In the genomic region with DNA sequence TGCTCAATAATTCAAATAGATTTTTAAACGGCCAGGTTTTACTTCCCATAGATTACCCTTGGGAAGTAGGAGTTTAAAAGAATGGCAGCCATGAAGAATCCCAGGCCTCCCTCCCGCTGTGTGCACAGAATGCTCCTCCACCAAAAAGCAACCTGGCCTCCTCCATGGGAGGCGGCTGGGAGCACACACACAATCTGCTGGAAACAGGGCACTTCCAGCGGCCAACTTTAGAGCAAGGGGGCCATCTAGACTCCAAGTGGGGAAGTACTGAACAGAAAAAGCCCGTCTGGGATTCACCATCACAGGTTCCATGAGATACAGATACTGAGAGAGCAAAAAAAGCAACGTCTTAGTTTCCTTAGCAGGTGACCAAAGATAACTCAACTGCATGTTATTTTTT, we compare ENCODE assay signal across 8 mouse cellular contexts.
DNase-seq lines count a peak whose midpoint lies in the region; ATAC-seq and TF ChIP-seq lines count a peak whose summit lies in the region.

No protein-coding gene starts in this region.

- no peak for TF ChIP-seq POLR2A in cerebellum, adult 2 months (IDR thresholded peaks at IDR 0.05; ENCODE audit: borderline replicate concordance, insufficient read depth, low read length)

- no peaks in the 10 kb centered on the region for H3K9me3 ChIP-seq in kidney, embryonic 14.5 days (ENCODE audit: control insufficient read depth, low read length)

- H3K4me2 ChIP-seq in kidney, embryonic 14.5 days (replicated peaks; ENCODE audit: low read depth, low read length): no peak overlapping the region

- no peaks in the 10 kb centered on the region for H3K27me3 ChIP-seq in kidney, embryonic 14.5 days (ENCODE audit: control insufficient read depth, insufficient read depth, low read length)
- no peaks in the 10 kb centered on the region for H3K27me3 ChIP-seq in cerebellum, adult 2 months (ENCODE audit: control insufficient read depth, insufficient read depth, low read length)

- TF ChIP-seq CTCF in cerebellum, adult 2 months (IDR thresholded peaks at IDR 0.05; ENCODE audit: borderline replicate concordance, insufficient read depth, low read depth, low read length): peak; percentile 44; the same call in 1 of the 2 replicates

- intact Hi-C loops in left cerebral cortex, postnatal 36 days (cut with DNase I): loop anchor here (5.0 kb wide), 2 partner anchors 130 to 405 kb away; partner anchors contain the start of gene Slc24a2

- H3K4me3 ChIP-seq in kidney, embryonic 14.5 days (ENCODE audit: low read length): no peak overlapping the region
- no peak overlapping the region for H3K4me3 ChIP-seq in cerebellum, adult 2 months (replicated peaks; ENCODE audit: insufficient read depth, low read depth, low read length)

- no peaks in the 10 kb centered on the region for H3K36me3 ChIP-seq in kidney, embryonic 14.5 days (ENCODE audit: control insufficient read depth, insufficient read depth, low read length)

- DNase-seq in kidney, postnatal 25 days: no peak
- peak; percentile 32 to 51 for DNase-seq in cerebellum, adult 2 months
- DNase-seq in frontal cortex, postnatal 14 days (ENCODE audit: low spot score in 2 of 2): peak; percentile 38 to 39
- DNase-seq in left cerebral cortex, postnatal 36 days (ENCODE audit: low spot score in 2 of 2): peak; percentile 26 to 62
- peak; percentile 56 for DNase-seq in right cerebral cortex, postnatal 14 days
- DNase-seq in lung, postnatal 25 days (ENCODE audit: low spot score): no peak
- DNase-seq in T-cell, adult 2 months (ENCODE audit: low spot score): no peak

- H3K27ac ChIP-seq in kidney, embryonic 14.5 days (ENCODE audit: low read depth, low read length): no peak overlapping the region
- no peak overlapping the region for H3K27ac ChIP-seq in cerebellum, adult 2 months (ENCODE audit: insufficient read depth, low read length)

- no peak overlapping the region for H3K9ac ChIP-seq in kidney, embryonic 14.5 days (ENCODE audit: low read depth, low read length)

- H3K4me1 ChIP-seq in kidney, embryonic 14.5 days (ENCODE audit: control insufficient read depth, insufficient read depth, low read length): no peaks in the 10 kb centered on the region
- H3K4me1 ChIP-seq in cerebellum, adult 2 months (ENCODE audit: control insufficient read depth, insufficient read depth, low read length): no peaks in the 10 kb centered on the region

- peak; percentile 64; the same call in 1 of the 2 replicates for ATAC-seq in kidney, embryonic 14.5 days (ENCODE audit: low FRiP score, low TSS enrichment)

- WGBS in kidney, embryonic 14.5 days: 20% methylated on average over 6 of the region's 6 CpGs
- 14% methylated on average over 6 of the region's 6 CpGs for WGBS in cerebellum, adult 2 months

Comparison
In these comparisons a context has a peak if more than half of its experiments do, and no peak if none do; other contexts are left out.
1. DNase-seq: peak in cerebellum, adult 2 months (2 of 2), frontal cortex, postnatal 14 days (2 of 2), left cerebral cortex, postnatal 36 days (2 of 2) and right cerebral cortex, postnatal 14 days (single experiment); none in kidney, postnatal 25 days (0 of 2), lung, postnatal 25 days (single experiment) and T-cell, adult 2 months (single experiment).